Mouse (Mus musculus) liver, embryonic 14.5 days (tissue): Measurements from ENCODE around the gene Hist1h4f. TPM values are rescaled to one million over a fixed set of nuclear protein-coding genes. Genes with fewer than 3 reads are reported as not detected.
A peak's percentile ranks its signal among the peaks of the same experiment; 100 is the strongest.
"Not testable (repeated sequence)": the region's sequence is repeated elsewhere in the genome, so short reads cannot be mapped to it uniquely, and the experiment has no call there.

Source experiments
- ATAC-seq: fragments of 200-750 bp; cut with Nextera tagmentation; 2 replicates; pipeline ENCODE4 v1.8.0; 2017; ENCODE audit warnings: moderate number of reproducible peaks, mild to moderate bottlenecking, moderate library complexity; ENCODE audit not compliant: insufficient read depth
- DNase-seq, 3 experiments: peaks; one replicate each; pipeline ENCODE4 v3.0.0-alpha.2; 2012 to 2013; ENCODE audit warnings: low read depth in 3 of 3, low spot score in 3 of 3
- H3K27ac ChIP-seq: fragments of 300-500 bp; sonication (generic); 2 replicates; pipeline ENCODE4 v1.5.1; 2014; ENCODE audit warnings: moderate library complexity, mild to moderate bottlenecking, control low read depth, inconsistent platforms
- H3K27me3 ChIP-seq: fragments of 300-500 bp; sonication (generic); 2 replicates; pipeline ENCODE4 v1.6.1; 2014; ENCODE audit warnings: mild to moderate bottlenecking, low read length, moderate library complexity; ENCODE audit not compliant: control insufficient read depth, insufficient read depth
- H3K36me3 ChIP-seq: fragments of 300-500 bp; sonication (generic); replicated peaks from 2 replicates; pipeline ENCODE4 v1.6.1; 2014; ENCODE audit warnings: low read depth; ENCODE audit not compliant: control insufficient read depth, insufficient read depth
- H3K4me1 ChIP-seq, 2 experiments: fragments of 200-500 bp in 1 of 2; fragments of 300-500 bp in 1 of 2; sonication (generic) in 1 of 2; replicated peaks; 2 replicates each; pipeline ENCODE4 v1.6.1; 2012 to 2014; ENCODE audit warnings: antibody characterized with exemption in 1 of 2, inconsistent platforms in 1 of 2, low read length in 1 of 2; ENCODE audit not compliant: control insufficient read depth in 2 of 2, insufficient read depth in 2 of 2
- H3K4me2 ChIP-seq: fragments of 300-500 bp; sonication (generic); 2 replicates; pipeline ENCODE4 v1.6.1; 2014; ENCODE audit warnings: low read depth, mild to moderate bottlenecking, control low read depth, moderate library complexity
- H3K4me3 ChIP-seq, 2 experiments: fragments of 200-500 bp in 1 of 2; fragments of 300-500 bp in 1 of 2; sonication (generic) in 1 of 2; 2 replicates each; pipeline ENCODE4 v1.5.1; 2012 to 2014; ENCODE audit warnings: low read depth in 2 of 2, low read length in 2 of 2, mild to moderate bottlenecking in 2 of 2, control low read depth in 1 of 2, inconsistent platforms in 1 of 2, moderate library complexity in 1 of 2; ENCODE audit not compliant: insufficient read depth in 1 of 2
- H3K9ac ChIP-seq: fragments of 300-500 bp; sonication (generic); replicated peaks from 2 replicates; pipeline ENCODE4 v1.6.1; 2014; ENCODE audit warnings: mild to moderate bottlenecking, control low read depth, moderate library complexity
- H3K9me3 ChIP-seq: fragments of 300-500 bp; sonication (generic); 2 replicates; pipeline ENCODE4 v1.6.1; 2016; ENCODE audit warnings: low read length, mixed read lengths; ENCODE audit not compliant: control insufficient read depth
- CTCF ChIP-seq: IDR thresholded peaks from 2 replicates; pipeline ENCODE4 v1.5.1; 2016; ENCODE audit warnings: antibody characterized with exemption, low read depth, control low read depth
- EP300 ChIP-seq: IDR thresholded peaks from 2 replicates; pipeline ENCODE4 v1.6.1; 2016; ENCODE audit warnings: antibody characterized with exemption, low read depth
- WGBS: fragments of 180-500 bp; shearing (Covaris S2); extraction: QIAGEN DNeasy Blood & Tissue Kit; methylation state at CpG from one replicate; pipeline ENCODE4 v1.1.7; 2014; ENCODE audit not compliant: insufficient replicate concordance; 5-methylcytosine and 5-hydroxymethylcytosine counted together
- polyA plus RNA-seq, 2 experiments: library from polyadenylated mRNA; depleted of rRNA in 1 of 2; stranded (reverse) in 1 of 2; unstranded in 1 of 2; fragments of >200 nt; fragmentation: Nextera tagmentation in 1 of 2; extraction: Ambion mirVana in 1 of 2; gene quantifications; 2 replicates each; pipeline versions ENCODE4 v1.2.1 to v1.2.3; 2012 to 2014

The Hist1h4f gene
- polyA plus RNA-seq, 2 experiments = 0.75 to 17.8 TPM

- ATAC-seq = peak; percentile 92
- H3K4me3 ChIP-seq = peak within 1 kb of the TSS; percentile 40 to 54
- under 1% methylated on average over 50 of the region's 67 CpGs for WGBS
These were observed 10.6 kb upstream of the Hist1h4f start, which contains the start of gene Hist1h3e for GRCm38 (mm10) chr13:23561883-23562659. Gene Hist1h3e (minus strand): TSS chr13:23562369.

DNA sequence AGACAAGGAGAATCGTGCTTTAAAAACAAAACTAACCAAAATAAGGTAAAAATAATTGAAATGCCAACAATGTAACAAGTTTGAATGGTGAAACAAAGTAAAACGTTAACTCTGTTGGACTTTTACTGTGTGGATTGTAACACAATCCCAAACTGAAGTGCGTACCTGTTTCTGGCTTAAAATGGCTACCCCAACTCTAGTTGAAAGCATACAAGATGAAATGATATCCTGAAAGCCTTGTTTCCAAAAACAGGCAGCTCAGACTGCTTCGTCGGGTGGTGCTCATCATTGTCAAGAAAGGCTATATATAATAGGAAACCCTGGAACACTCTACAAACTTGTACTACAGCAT, 10.1 kb upstream of the Hist1h4f start:
- Histone ChIP-seq H3K4me2 (peak overlapping the region; percentile 69), H3K27ac (peak overlapping the region; percentile 92), H3K4me1 (peaks cover 24 to 28% of the 10 kb centered on the region in 2 experiments), H3K4me3 (peak overlapping the region; percentile 38 to 54), H3K9ac (peak overlapping the region; percentile 81)
- WGBS = 0% methylated on average over 2 of the region's 5 CpGs
- H3K27me3 ChIP-seq, ATAC-seq, H3K9me3 ChIP-seq, DNase-seq, H3K36me3 ChIP-seq: not testable (repeated sequence)

More at GRCm38 (mm10) chr13:23561883-23562659, 10.6 kb upstream of the Hist1h4f start, which contains the start of gene Hist1h3e:
- H3K27ac ChIP-seq = peak within 1 kb of the TSS; percentile 92
- peak within 1 kb of the TSS; percentile 69 for H3K4me2 ChIP-seq
- H3K36me3 ChIP-seq, H3K27me3 ChIP-seq, H3K9me3 ChIP-seq: not testable (repeated sequence)
- TF ChIP-seq EP300 = peak; percentile 72
- peak within 1 kb of the TSS; percentile 81 for H3K9ac ChIP-seq
- peaks cover 22 to 24% of the 10 kb centered on the region in 2 experiments for H3K4me1 ChIP-seq
- DNase-seq = peak; percentile 98

- ATAC-seq, H3K36me3 ChIP-seq, DNase-seq, H3K27me3 ChIP-seq, H3K9me3 ChIP-seq: not testable (repeated sequence)
- H3K4me1 ChIP-seq = peaks cover 24 to 27% of the 10 kb centered on the region in 2 experiments
- peak overlapping the region; percentile 89 for H3K27ac ChIP-seq
- peak overlapping the region; percentile 32 to 38; a peak in 3 of 4 replicates for H3K4me3 ChIP-seq
- 26% methylated on average over 2 of the region's 2 CpGs for WGBS
- H3K9ac ChIP-seq = peak overlapping the region; percentile 62
- H3K4me2 ChIP-seq = peak overlapping the region; percentile 66
These were observed 9.3 kb upstream of the Hist1h4f start for GRCm38 (mm10) chr13:23560699-23561098.

DNA sequence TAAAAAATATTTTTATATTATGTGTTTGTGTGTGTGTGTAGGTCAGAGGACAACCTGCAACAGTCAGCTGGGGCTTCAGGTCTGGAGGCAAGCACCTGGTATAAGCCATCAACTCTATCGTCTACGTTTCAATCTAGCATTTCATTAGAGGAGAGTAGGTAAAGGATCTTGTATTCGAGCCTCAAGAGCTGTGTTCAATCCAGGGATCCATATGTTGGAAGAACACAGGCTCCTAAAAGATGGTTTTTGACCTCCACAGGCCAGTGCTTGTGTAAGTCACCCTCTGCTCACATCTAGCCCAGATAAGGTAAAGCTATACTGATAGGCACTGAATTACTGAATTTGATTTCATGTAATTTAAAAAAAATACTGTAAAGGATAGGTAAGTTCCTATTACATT, 5.5 kb upstream of the Hist1h4f start:
- H3K36me3 ChIP-seq = no peaks in the 10 kb centered on the region
- H3K27ac ChIP-seq = peak overlapping the region; percentile 95
- peak overlapping the region; percentile 92 for H3K9ac ChIP-seq
- H3K9me3 ChIP-seq = no peaks in the 10 kb centered on the region
- ATAC-seq (no peak), DNase-seq (no peak)
- H3K4me1 ChIP-seq = peaks cover 20 to 24% of the 10 kb centered on the region in 2 experiments
- peak overlapping the region; percentile 54 to 63 for H3K4me3 ChIP-seq
- peak overlapping the region; percentile 79 for H3K4me2 ChIP-seq
- H3K27me3 ChIP-seq = no peaks in the 10 kb centered on the region
- 63% methylated on average over 3 of the region's 3 CpGs for WGBS
- TF ChIP-seq EP300 (no peak), CTCF (no peak)

DNA sequence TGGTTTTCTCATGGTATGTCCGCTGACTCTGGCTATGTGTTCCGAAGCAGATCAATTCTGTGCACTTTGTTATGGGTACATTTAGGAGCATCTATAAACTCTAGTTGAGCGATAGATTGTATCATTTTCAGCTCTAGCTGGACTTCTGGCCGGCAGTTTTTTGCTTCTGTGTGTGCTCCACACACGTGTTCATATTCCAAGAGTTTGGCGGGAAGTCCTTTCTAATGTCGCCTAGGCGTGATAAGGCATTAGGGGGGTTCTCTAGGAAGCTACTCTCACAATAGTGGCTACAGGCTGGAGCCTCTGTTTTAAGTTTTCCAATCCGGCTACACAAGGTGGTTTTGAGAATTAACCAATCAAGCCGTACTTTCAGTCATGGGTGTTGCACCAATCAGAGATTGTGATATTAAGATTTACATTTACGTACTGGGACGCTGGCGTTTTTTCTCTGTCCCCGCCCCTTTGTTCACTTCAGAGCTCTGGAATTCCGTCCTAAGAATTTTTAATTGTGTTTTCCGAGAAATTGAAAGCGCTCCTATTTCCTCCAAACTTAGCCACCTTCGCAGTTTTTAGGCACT, 4.5 kb upstream of the Hist1h4f start:
- under 1% methylated on average over 18 of the region's 18 CpGs for WGBS
- Histone ChIP-seq H3K9ac (peak overlapping the region; percentile 92), H3K27ac (peak overlapping the region; percentile 95), H3K4me3 (peak overlapping the region; percentile 63 to 83), H3K27me3 (no peaks in the 10 kb centered on the region), H3K9me3 (no peaks in the 10 kb centered on the region), H3K4me1 (peaks cover 21 to 27% of the 10 kb centered on the region in 2 experiments), H3K36me3 (no peaks in the 10 kb centered on the region), H3K4me2 (peak overlapping the region; percentile 79)
- peak; percentile 51 for ATAC-seq
- TF ChIP-seq CTCF (no peak), EP300 (no peak; the same call in 1 of the 2 replicates)
- DNase-seq = peak; percentile 86 to 94 (median 88)
